Mouse (Mus musculus): ENCODE data around the gene Hist1h2bg. TPM values are rescaled to one million over a fixed set of nuclear protein-coding genes. Genes with fewer than 3 reads are reported as not detected.
"Not testable (repeated sequence)": the region's sequence is repeated elsewhere in the genome, so short reads cannot be mapped to it uniquely, and the experiment has no call there.

Hist1h2bg gene
- total RNA-seq, 2 experiments from 2014 or later = 94.0 to 103 TPM

- DNase-seq (ENCODE audit: extremely low spot score in 1 of 2, low spot score in 2 of 2) = peak; percentile 77 to 80
- intact Hi-C loops (cut with DNase I) = loop anchor here (10.0 kb wide), 1 partner anchor 200 kb away; the partner anchor contains the start of genes Hist1h2ab, Hist1h3b and Hist1h4b
Measured at GRCm38 (mm10) chr13:23554925-23555838, 16.0 kb upstream of the Hist1h2bg start.

- peak; percentile 61 to 90 for DNase-seq (ENCODE audit: extremely low spot score in 1 of 2, low spot score in 2 of 2)
- intact Hi-C loops (cut with DNase I) = loop anchor here (10.0 kb wide), 1 partner anchor 199 kb away; the partner anchor contains the start of genes Hist1h2ab, Hist1h3b and Hist1h4b
Measured at GRCm38 (mm10) chr13:23555839-23556416, 15.3 kb upstream of the Hist1h2bg start.

- DNase-seq (ENCODE audit: extremely low spot score in 1 of 2, low spot score in 2 of 2) = no peak
- intact Hi-C loops (cut with DNase I) = loop anchor here (10.0 kb wide), 1 partner anchor 198 kb away; the partner anchor contains the start of genes Hist1h2ab, Hist1h3b and Hist1h4b
Measured at GRCm38 (mm10) chr13:23556906-23557305, 14.3 kb upstream of the Hist1h2bg start.

GRCm38 (mm10) chr13:23560699-23561098 is 10.5 kb upstream of the Hist1h2bg start:
- DNase-seq (ENCODE audit: extremely low spot score in 1 of 2, low spot score in 2 of 2); intact Hi-C loops (cut with DNase I): not testable (repeated sequence)

- intact Hi-C loops (cut with DNase I); DNase-seq (ENCODE audit: extremely low spot score in 1 of 2, low spot score in 2 of 2): not testable (repeated sequence)
Measured at GRCm38 (mm10) chr13:23561531-23561882, 9.7 kb upstream of the Hist1h2bg start.

GRCm38 (mm10) chr13:23561883-23562659 is 9.1 kb upstream of the Hist1h2bg start, which contains the start of gene Hist1h3e:
Hist1h3e (minus strand) TSS chr13:23562369.
- DNase-seq (ENCODE audit: extremely low spot score in 1 of 2, low spot score in 2 of 2) = peak; percentile 95 to 98
- intact Hi-C loops (cut with DNase I) = not testable (repeated sequence)

GRCm38 (mm10) chr13:23562699-23563462 is 8.3 kb upstream of the Hist1h2bg start:
- intact Hi-C loops (cut with DNase I) = no loop called here
- DNase-seq (ENCODE audit: extremely low spot score in 1 of 2, low spot score in 2 of 2) = peak in 1 of 2 experiments; percentile 68

GRCm38 (mm10) chr13:23564482-23564881 is 6.7 kb upstream of the Hist1h2bg start:
- intact Hi-C loops (cut with DNase I) = no loop called here
- DNase-seq (ENCODE audit: extremely low spot score in 1 of 2, low spot score in 2 of 2) = no peak

GRCm38 (mm10) chr13:23570261-23571021 is 755 bp upstream of the Hist1h2bg start:
- DNase-seq (ENCODE audit: extremely low spot score in 1 of 2, low spot score in 2 of 2); intact Hi-C loops (cut with DNase I): not testable (repeated sequence)

- DNase-seq (ENCODE audit: extremely low spot score in 1 of 2, low spot score in 2 of 2); intact Hi-C loops (cut with DNase I): not testable (repeated sequence)
Measured at GRCm38 (mm10) chr13:23571504-23572217, 465 bp downstream of the Hist1h2bg start.

GRCm38 (mm10) chr13:23572218-23573033 is 1.2 kb downstream of the Hist1h2bg start:
- intact Hi-C loops (cut with DNase I) = no loop called here
- DNase-seq (ENCODE audit: extremely low spot score in 1 of 2, low spot score in 2 of 2) = no peak

GRCm38 (mm10) chr13:23573034-23573897 is 2.1 kb downstream of the Hist1h2bg start:
- DNase-seq (ENCODE audit: extremely low spot score in 1 of 2, low spot score in 2 of 2); intact Hi-C loops (cut with DNase I): not testable (repeated sequence)

- DNase-seq (ENCODE audit: extremely low spot score in 1 of 2, low spot score in 2 of 2) = peak; percentile 92 to 98
- intact Hi-C loops (cut with DNase I) = not testable (repeated sequence)
Measured at GRCm38 (mm10) chr13:23573898-23574524, 2.8 kb downstream of the Hist1h2bg start, which contains the start of the genes Hist1h2bf and Hist1h2ad. Hist1h2bf (minus strand) TSS chr13:23574196. Hist1h2ad (plus strand) TSS chr13:23574381.

GRCm38 (mm10) chr13:23574546-23575170 is 3.5 kb downstream of the Hist1h2bg start:
- DNase-seq (ENCODE audit: extremely low spot score in 1 of 2, low spot score in 2 of 2); intact Hi-C loops (cut with DNase I): not testable (repeated sequence)

All from left cerebral cortex, postnatal 10 days (tissue).